Mouse (Mus musculus) erythroblast, embryonic 14.5 days (primary cell): Measurements from ENCODE around the gene Fam69b.

Experiments
- GATA1 ChIP-seq: IDR thresholded peaks from 2 replicates; pipeline ENCODE4 v1.6.1; 2012; ENCODE audit warnings: low read length, inconsistent platforms, mixed read lengths
- TAL1 ChIP-seq: IDR thresholded peaks from 3 replicates; pipeline ENCODE4 v1.6.1; 2012; ENCODE audit warnings: low read length, inconsistent platforms, mixed read lengths

DNA sequence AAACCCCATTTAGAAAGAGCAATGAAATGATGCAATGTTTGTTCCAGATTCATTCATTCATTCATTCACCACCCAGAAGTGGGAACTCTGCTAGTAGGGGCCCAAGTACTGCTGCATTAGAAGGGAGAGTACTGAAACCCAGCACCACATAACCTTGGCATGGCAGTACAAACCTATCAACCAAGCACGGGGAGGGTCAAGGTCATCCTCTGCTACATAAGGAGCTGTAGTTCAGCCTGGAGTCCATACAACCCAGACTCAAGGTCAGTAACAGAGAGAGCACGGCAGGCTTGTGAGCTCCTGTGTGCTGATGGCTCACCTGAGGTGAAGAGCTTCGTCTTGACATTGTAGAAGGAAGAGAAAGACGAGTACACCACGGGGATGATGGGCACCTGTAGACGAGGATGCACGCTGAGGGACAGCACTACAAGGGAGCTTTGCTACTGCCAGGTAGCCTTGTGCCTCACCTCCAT, 33.8 kb upstream of the Fam69b start:
- TF ChIP-seq TAL1 = no peak
- no peak for TF ChIP-seq GATA1
